Mouse (Mus musculus): ENCODE results near the gene Nav2.

The Nav2 gene

DNA sequence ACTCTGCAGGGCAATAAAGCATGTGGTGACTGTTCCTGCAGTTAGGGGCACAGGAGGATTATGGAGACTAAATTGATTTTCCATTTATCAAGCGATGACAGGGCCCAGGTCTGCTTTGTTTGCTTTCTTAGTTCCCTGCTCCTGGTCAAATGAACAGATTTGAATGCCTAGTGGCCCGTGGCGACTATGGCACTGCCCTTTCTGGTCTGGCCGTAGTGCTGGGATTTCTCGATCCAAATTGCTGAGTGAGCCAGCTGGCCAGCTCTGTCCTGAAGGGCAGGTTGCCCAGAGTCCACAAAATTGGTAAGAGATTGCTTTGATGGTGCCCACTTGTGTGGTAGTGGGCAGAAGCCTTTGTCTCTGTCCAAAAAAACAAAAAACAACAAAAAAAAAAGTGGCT, 21.9 kb downstream of the Nav2 start:
- DNase-seq (ENCODE audit: low read depth in 2 of 2, low spot score in 2 of 2), result no peak

DNA sequence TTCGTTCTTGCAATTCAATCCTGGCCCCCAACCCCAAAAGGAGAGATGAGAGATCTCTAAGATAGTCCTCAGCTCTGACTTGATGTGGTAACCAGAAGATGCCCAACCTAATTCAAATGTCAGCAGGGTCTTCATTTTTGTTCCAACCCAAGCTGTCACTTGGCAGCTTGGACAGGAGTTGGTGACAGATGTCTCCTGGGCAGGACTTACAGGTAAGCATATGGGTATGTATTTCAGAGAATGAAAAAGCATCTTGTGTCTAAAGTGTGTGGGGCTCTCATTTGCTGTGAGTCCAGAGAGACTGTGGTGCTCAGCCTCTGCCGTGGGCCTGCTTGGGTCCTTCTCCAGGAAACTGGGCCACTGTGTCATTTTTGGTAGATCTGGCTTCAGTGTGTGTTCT, 23.6 kb downstream of the Nav2 start:
- no peak for DNase-seq (ENCODE audit: low read depth in 2 of 2, low spot score in 2 of 2)

DNA sequence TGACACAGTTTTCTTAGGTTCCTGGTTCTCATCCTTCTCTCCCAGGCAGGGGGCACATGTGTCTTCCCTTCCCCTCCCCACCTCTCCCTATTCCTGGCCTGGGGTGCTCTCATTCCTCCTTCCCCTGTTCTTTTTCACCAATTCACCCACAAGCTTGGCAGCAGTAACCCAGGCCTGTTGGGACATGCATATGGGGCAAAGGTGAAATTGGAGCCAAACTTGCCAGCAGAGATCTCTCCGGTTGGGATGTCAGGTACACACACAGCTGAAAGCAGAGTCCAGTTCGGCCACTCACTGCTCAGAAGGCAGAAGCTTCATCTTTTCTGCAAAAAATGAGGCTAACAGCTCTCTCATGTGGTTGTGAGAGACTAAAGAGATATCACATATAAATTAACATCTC, 26.3 kb downstream of the Nav2 start:
- DNase-seq (ENCODE audit: low read depth in 2 of 2, low spot score in 2 of 2), result no peak

- DNase-seq (ENCODE audit: low read depth in 2 of 2, low spot score in 2 of 2), result peak; percentile 44 to 67
These were observed 29.0 kb downstream of the Nav2 start for GRCm38 (mm10) chr7:48937562-48937961.

- peak in 1 of 2 experiments; percentile 7 for DNase-seq (ENCODE audit: low read depth in 2 of 2, low spot score in 2 of 2)
These were observed 29.7 kb downstream of the Nav2 start for GRCm38 (mm10) chr7:48938190-48938589.

DNA sequence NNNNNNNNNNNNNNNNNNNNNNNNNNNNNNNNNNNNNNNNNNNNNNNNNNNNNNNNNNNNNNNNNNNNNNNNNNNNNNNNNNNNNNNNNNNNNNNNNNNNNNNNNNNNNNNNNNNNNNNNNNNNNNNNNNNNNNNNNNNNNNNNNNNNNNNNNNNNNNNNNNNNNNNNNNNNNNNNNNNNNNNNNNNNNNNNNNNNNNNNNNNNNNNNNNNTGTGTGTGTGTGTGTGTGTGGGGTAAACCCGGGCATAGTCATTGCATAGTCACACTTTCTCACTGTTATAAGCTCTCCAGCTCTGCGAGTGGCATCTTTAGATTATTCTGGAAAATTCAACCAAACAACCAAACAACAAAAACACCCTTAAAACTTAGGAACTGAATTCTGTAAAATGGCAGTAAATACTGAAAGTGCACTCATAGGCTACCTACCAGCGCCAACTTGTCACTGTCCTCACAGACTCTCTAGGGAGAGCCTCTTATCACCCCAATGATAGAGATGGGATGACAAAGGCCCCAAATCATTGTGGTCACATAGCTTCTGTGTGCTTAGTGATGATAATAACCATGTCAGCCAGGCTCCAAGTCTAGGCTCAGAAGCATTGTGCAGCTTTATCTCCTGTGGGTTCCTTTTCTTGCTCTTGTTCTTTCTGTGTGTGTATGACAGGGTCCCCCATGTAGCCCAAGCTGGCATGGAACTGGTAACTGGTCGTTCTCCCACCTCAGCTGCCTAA, 40.0 kb downstream of the Nav2 start:
- DNase-seq (ENCODE audit: low read depth in 2 of 2, low spot score in 2 of 2), result no peak

DNA sequence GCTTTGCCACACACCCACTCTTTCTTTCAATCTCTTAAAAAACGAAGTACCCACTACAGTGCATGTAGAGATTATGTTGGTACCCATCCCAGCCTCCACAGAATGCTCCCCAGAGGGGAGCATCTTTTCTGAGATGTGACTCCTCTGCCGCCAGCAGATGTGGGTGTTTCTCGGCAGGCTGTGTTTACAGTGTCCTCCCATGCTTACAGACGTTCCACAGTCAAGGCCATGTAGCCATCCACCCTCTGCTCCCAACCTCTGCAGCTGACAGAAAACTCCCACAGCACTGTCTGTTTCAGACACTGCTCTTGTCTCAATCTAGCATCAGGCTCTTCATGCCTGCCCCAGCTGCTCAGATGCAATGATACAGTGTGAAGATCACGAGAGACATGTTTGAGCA, 46.0 kb downstream of the Nav2 start:
- DNase-seq (ENCODE audit: low read depth in 2 of 2, low spot score in 2 of 2), result no peak

DNA sequence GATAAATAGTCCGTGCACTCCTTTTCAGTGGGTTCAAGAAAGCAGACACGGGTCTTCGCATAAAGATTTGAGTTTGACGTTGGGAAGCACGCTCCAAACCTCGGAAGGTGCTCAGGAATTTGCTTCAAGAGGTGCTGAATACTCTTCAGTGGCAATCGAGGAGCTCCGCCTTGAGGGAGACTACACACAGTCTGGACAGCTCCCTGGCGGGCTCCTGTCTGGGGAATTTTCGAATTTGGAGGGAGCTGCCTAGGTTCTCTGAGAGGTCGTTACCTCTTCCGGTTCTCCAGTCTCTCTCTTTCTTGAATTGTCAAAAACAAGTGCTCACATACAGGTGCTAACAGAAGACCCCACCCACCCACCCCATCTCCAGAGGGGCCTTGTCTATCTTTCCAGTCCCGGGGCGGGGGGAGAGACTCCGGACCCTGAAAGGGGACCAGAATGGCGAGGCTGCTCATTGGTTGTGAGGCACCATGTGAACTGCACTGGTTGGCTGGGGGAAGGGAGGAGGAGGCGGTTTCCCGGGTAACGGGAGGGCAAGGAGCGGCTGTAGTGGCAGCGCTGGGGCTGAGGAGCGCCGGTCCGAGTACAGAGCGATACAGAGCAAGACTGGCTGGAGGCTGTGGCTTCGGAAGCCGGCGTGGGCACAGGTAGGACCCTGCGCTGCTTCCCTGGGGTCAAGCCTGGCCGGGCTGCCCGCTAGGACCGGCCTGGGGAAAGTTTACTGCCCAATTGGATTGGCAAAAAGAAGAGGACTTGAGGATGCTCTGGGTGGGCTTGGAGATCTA, 50.2 kb downstream of the Nav2 start:
- DNase-seq (ENCODE audit: low read depth in 2 of 2, low spot score in 2 of 2), result no peak

GRCm38 (mm10) chr7:48959316-48959661, 50.8 kb downstream of the Nav2 start:
- no peak for DNase-seq (ENCODE audit: low read depth in 2 of 2, low spot score in 2 of 2)

- no peak for DNase-seq (ENCODE audit: low read depth in 2 of 2, low spot score in 2 of 2)
These were observed 51.6 kb downstream of the Nav2 start for GRCm38 (mm10) chr7:48960152-48960551.

DNA sequence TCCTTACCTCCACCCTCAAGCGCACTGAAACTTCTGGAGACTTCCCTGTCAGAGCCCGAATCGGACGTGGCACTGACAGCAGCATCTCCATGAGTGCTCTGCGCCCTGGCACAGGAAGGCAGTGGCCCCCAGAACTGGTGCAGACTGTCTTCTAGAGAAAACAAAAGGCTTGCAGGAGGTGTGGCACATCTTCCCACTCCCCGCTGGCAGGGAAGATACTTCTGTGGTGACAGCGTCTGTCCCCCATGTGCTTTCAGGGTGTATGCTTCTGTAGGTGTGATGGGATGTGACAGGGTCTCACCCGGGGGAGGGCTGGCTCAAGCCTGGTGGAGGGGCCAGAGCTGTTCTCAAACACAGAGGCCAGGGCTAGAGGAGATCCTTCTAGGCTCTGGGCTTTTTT, 53.0 kb downstream of the Nav2 start:
- no peak for DNase-seq (ENCODE audit: low read depth in 2 of 2, low spot score in 2 of 2)

DNA sequence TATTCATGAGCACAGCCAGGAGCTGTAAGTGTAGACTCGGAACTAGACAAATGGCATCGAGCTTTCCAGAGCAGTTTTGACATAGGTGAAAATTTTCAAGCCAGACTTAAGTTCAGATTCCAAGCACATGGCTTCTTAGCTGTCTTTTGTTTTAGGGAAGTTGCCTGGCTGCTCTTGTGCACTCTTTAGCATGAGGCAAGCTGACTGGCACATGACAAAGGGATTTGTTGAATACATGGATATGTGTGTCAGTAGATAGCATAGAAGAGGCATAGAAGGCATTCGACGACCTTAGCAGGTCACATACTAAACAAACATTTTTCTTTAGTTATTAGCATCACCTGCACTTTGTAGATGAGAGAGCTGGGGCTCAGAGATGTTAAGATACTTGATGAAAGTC, 53.4 kb downstream of the Nav2 start:
- DNase-seq (ENCODE audit: low read depth in 2 of 2, low spot score in 2 of 2), result no peak

DNA sequence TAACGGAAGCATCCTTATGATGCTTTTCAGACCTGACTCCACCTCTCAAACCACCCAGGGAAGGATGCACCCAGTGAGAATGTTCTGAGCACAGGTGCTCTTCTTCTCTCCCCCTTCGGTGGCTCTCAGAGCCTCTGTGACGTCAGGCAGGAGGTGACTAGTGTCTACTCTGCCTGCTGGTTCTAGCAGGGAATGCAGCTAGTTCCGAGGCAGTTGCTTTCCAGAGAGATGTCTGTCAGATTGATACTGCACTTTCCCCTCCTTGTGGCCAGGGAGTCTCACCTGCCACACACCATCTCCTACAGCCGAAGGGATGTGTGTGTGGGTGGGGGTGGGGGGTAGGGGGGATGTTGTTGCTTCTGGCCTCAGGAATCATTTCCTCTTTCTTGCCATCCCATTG, 54.6 kb downstream of the Nav2 start:
- DNase-seq (ENCODE audit: low read depth in 2 of 2, low spot score in 2 of 2), result no peak

GRCm38 (mm10) chr7:48963554-48963953, 55.0 kb downstream of the Nav2 start:
- no peak for DNase-seq (ENCODE audit: low read depth in 2 of 2, low spot score in 2 of 2)

DNA sequence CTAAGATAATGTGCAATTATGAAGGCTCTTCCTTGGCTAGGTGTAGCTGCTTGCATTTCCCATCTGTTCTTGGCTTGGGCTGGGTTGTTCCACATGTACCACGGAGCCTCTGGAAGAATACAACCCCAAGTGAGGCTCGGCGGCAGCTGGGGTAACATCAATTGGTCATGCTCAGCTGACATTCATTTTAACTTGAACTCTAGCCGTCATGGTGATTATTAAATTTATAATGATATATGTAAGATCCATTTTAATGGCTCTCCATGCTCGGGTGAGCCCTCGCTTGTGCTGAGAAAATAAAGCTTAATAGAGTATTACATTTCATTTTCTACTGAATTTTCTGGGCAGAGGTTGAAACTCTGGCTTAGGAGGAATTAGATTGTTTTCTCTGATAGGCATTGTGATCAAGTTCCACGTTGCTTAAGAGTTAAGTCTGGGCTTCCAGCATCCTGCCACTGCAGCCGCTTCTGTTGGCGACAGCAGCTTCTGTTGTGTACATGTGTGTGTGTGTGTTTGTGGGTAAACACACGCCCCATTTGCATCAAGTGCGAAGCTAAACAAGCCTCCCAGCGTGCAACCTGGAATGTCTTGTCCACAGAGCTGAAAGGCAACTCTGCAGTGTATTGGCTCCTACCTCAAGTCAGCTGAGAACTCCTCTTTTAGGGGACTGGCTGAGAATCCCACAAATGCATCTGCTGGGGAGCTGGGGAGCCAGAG, 57.4 kb downstream of the Nav2 start:
- no peak for DNase-seq (ENCODE audit: low read depth in 2 of 2, low spot score in 2 of 2)

DNA sequence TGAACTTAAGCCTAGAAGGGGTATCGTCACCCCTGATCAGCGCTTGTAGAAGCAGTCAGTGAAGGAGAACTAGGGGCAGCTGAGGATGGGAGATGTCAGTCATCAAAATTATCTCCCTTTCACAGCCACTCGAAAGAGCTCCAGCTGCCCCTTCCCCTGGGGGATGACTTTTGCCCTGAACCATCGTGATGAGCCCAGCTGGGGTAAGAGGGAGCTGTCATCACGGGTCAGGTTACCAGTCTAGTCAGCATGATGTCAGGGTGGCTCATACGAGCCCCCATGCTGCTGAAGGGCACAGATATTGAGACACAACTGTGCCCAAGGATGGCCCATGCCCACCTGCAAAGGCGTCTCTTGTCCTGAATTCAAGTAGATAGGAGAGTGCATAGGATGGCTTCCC, 72.5 kb downstream of the Nav2 start:
- DNase-seq (ENCODE audit: low read depth in 2 of 2, low spot score in 2 of 2), result no peak

DNA sequence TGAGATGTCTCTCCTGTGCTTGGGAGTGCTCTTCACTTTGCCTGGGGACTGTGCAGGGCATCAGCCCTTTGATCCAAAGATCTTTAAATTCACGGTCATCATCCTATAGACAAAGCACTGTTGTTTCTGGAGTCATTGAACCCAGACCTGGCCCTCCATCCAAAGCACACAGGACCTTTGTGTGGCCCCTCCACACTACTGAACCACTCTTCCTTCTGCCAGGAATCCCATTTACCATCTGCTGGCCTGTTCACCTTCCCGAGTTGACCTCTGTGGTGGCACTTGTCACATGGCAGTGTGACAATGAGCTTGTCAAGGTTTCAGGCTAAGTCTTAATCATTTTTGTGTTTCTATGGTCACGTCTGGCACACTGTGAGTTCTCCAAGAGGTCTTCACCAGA, 73.3 kb downstream of the Nav2 start:
- no peak for DNase-seq (ENCODE audit: low read depth in 2 of 2, low spot score in 2 of 2)

DNA sequence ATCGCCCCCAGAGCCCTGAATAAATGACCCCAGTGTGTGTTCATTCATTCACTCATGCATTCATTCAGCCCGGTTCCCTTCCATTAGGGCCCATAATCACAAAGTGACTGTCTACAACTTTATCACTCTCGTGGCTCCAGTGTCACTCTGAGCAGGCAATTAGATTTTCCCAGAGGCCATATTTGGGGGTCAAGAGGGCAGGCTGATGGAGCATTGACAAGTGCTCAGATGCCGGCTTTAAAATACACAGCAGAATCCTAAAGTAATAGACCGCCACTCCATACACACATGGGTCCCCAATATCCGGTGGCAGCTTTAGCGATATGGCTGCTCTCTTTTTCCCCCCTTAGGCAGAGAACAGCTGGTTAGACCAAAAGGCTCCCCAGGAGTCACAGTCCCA, 74.1 kb downstream of the Nav2 start:
- no peak for DNase-seq (ENCODE audit: low read depth in 2 of 2, low spot score in 2 of 2)

- no peak for DNase-seq (ENCODE audit: low read depth in 2 of 2, low spot score in 2 of 2)
These were observed 83.5 kb downstream of the Nav2 start for GRCm38 (mm10) chr7:48991911-48992552.

- no peak for DNase-seq (ENCODE audit: low read depth in 2 of 2, low spot score in 2 of 2)
These were observed 86.7 kb downstream of the Nav2 start for GRCm38 (mm10) chr7:48995171-48995570.

DNA sequence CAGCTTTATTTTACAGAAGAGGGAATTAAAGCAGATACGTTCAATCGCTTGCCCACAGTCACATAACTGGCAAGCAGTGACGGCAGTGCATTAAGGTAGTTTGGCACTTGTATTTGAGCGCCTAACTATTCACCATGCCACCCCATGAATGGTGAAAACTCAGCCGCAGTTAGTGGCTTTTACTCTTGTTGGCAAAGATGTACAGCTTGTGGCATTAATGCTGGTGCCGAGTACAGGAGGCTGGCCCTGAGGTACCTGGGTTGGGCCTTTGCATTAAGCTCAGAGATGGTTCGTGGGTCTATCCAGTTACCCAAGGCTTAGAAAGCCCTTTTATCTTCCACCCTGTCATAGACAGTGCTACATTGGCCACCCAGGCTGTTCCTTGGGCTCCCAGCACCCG, 87.2 kb downstream of the Nav2 start:
- DNase-seq (ENCODE audit: low read depth in 2 of 2, low spot score in 2 of 2), result no peak

DNA sequence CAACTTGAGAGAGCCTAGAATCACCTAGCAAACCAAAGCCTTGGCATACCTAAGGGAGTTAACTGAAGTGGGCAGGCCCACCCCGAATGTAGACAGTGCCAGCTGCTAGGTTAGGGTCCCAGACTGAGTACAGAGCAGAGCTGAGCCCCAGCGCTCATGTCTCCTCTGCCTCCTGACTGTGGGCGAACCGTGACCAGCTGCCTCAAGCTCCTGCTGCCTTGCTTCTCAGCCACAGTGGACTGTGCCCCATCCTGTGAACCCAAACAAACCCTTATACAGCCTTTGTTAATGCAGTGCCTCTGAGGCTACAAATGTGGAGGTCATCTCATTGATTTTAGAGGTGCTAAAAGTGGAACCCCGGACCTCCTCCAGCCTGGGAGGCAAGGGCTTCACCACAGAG, 88.3 kb downstream of the Nav2 start:
- no peak for DNase-seq (ENCODE audit: low read depth in 2 of 2, low spot score in 2 of 2)

All from CD8-positive naive resting alpha-beta T cell, adult 2 months (primary cell).